Mouse (Mus musculus) liver, embryonic 14.5 days (tissue): Measurements from ENCODE around the gene Lhfpl2. TPM values are rescaled to one million over a fixed set of nuclear protein-coding genes. Genes with fewer than 3 reads are reported as not detected.

Experiments used
- ATAC-seq: fragments of 200-750 bp; cut with Nextera tagmentation; 2 replicates; pipeline ENCODE4 v1.8.0; 2017; ENCODE audit warnings: moderate number of reproducible peaks, mild to moderate bottlenecking, moderate library complexity; ENCODE audit not compliant: insufficient read depth
- DNase-seq, 3 experiments: peaks; one replicate each; pipeline ENCODE4 v3.0.0-alpha.2; 2012 to 2013; ENCODE audit warnings: low read depth in 3 of 3, low spot score in 3 of 3
- H3K27ac ChIP-seq: fragments of 300-500 bp; sonication (generic); 2 replicates; pipeline ENCODE4 v1.5.1; 2014; ENCODE audit warnings: moderate library complexity, mild to moderate bottlenecking, control low read depth, inconsistent platforms
- H3K27me3 ChIP-seq: fragments of 300-500 bp; sonication (generic); 2 replicates; pipeline ENCODE4 v1.6.1; 2014; ENCODE audit warnings: mild to moderate bottlenecking, low read length, moderate library complexity; ENCODE audit not compliant: control insufficient read depth, insufficient read depth
- H3K36me3 ChIP-seq: fragments of 300-500 bp; sonication (generic); replicated peaks from 2 replicates; pipeline ENCODE4 v1.6.1; 2014; ENCODE audit warnings: low read depth; ENCODE audit not compliant: control insufficient read depth, insufficient read depth
- H3K4me1 ChIP-seq, 2 experiments: fragments of 200-500 bp in 1 of 2; fragments of 300-500 bp in 1 of 2; sonication (generic) in 1 of 2; replicated peaks; 2 replicates each; pipeline ENCODE4 v1.6.1; 2012 to 2014; ENCODE audit warnings: antibody characterized with exemption in 1 of 2, inconsistent platforms in 1 of 2, low read length in 1 of 2; ENCODE audit not compliant: control insufficient read depth in 2 of 2, insufficient read depth in 2 of 2
- H3K4me2 ChIP-seq: fragments of 300-500 bp; sonication (generic); 2 replicates; pipeline ENCODE4 v1.6.1; 2014; ENCODE audit warnings: low read depth, mild to moderate bottlenecking, control low read depth, moderate library complexity
- H3K4me3 ChIP-seq, 2 experiments: fragments of 200-500 bp in 1 of 2; fragments of 300-500 bp in 1 of 2; sonication (generic) in 1 of 2; 2 replicates each; pipeline ENCODE4 v1.5.1; 2012 to 2014; ENCODE audit warnings: low read depth in 2 of 2, low read length in 2 of 2, mild to moderate bottlenecking in 2 of 2, control low read depth in 1 of 2, inconsistent platforms in 1 of 2, moderate library complexity in 1 of 2; ENCODE audit not compliant: insufficient read depth in 1 of 2
- H3K9ac ChIP-seq: fragments of 300-500 bp; sonication (generic); replicated peaks from 2 replicates; pipeline ENCODE4 v1.6.1; 2014; ENCODE audit warnings: mild to moderate bottlenecking, control low read depth, moderate library complexity
- H3K9me3 ChIP-seq: fragments of 300-500 bp; sonication (generic); 2 replicates; pipeline ENCODE4 v1.6.1; 2016; ENCODE audit warnings: low read length, mixed read lengths; ENCODE audit not compliant: control insufficient read depth
- CTCF ChIP-seq: IDR thresholded peaks from 2 replicates; pipeline ENCODE4 v1.5.1; 2016; ENCODE audit warnings: antibody characterized with exemption, low read depth, control low read depth
- EP300 ChIP-seq: IDR thresholded peaks from 2 replicates; pipeline ENCODE4 v1.6.1; 2016; ENCODE audit warnings: antibody characterized with exemption, low read depth
- WGBS: fragments of 180-500 bp; shearing (Covaris S2); extraction: QIAGEN DNeasy Blood & Tissue Kit; methylation state at CpG from one replicate; pipeline ENCODE4 v1.1.7; 2014; ENCODE audit not compliant: insufficient replicate concordance; 5-methylcytosine and 5-hydroxymethylcytosine counted together
- polyA plus RNA-seq, 2 experiments: library from polyadenylated mRNA; depleted of rRNA in 1 of 2; stranded (reverse) in 1 of 2; unstranded in 1 of 2; fragments of >200 nt; fragmentation: Nextera tagmentation in 1 of 2; extraction: Ambion mirVana in 1 of 2; gene quantifications; 2 replicates each; pipeline versions ENCODE4 v1.2.1 to v1.2.3; 2012 to 2014

Gene Lhfpl2
- polyA plus RNA-seq, 2 experiments: 2.4 to 3.2 TPM

GRCm38 (mm10) chr13:94130394-94130793 lies 72.8 kb downstream of the Lhfpl2 start:
- no peak for TF ChIP-seq EP300
- TF ChIP-seq CTCF: no peak
- Histone ChIP-seq H3K9me3 (no peaks in the 10 kb centered on the region), H3K27ac (no peak overlapping the region), H3K4me1 (peaks cover 0 to 4% of the 10 kb centered on the region in 2 experiments; a peak in 2 of 4 replicates), H3K27me3 (no peaks in the 10 kb centered on the region), H3K4me2 (no peak overlapping the region), H3K9ac (no peak overlapping the region), H3K4me3 (no peak overlapping the region), H3K36me3 (no peaks in the 10 kb centered on the region)
- DNase-seq (no peak), ATAC-seq (no peak)
- 51% methylated on average over 7 of the region's 7 CpGs for WGBS

GRCm38 (mm10) chr13:94131135-94131534 lies 73.5 kb downstream of the Lhfpl2 start:
- no peak overlapping the region for H3K4me3 ChIP-seq
- no peaks in the 10 kb centered on the region for H3K36me3 ChIP-seq
- H3K4me2 ChIP-seq: no peak overlapping the region
- WGBS: 69% methylated on average over 4 of the region's 4 CpGs
- no peak overlapping the region for H3K27ac ChIP-seq
- DNase-seq (no peak), ATAC-seq (no peak)
- no peaks in the 10 kb centered on the region for H3K9me3 ChIP-seq
- TF ChIP-seq CTCF: no peak
- TF ChIP-seq EP300: no peak
- no peaks in the 10 kb centered on the region for H3K27me3 ChIP-seq
- no peak overlapping the region for H3K9ac ChIP-seq
- peaks cover 0 to 6% of the 10 kb centered on the region in 2 experiments; a peak in 2 of 4 replicates for H3K4me1 ChIP-seq

DNA sequence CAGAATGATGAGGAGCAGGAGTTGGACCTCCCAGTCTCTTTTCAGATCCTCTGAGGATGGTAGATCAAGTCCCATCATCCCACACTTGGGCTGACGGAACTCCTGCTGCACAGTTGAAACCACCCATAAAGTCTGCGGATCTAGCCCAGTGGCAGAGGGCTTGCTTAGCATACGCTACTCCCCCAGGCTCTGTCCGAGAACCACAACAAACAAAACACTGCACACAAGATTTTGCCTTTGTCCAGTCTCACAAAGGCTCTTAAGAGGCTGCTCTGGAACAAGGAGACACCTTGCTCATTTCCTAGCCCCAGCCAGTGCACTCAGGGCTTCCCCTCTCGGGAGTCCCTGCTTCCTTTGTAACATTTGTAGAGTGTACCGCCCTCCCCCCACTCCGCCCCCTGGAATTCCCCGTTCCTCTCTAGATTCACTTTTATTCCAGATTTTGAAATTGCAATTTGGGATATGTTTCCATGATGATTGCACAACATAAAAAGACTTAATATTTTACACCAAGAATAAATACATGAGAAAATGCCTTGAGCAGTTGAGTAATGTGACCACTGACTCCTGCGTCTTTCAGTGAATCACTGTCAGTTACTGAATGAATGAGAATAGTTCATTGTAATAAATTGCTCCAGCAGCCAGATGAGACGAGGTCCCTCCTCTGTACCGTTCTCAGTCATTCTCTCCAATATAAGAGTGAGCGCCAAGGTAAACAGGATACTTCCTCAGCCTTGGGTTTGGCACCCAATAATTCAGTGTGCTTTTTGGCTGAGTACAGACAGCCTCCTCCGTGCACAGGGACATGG lies 74.8 kb downstream of the Lhfpl2 start:
- no peak overlapping the region for H3K27ac ChIP-seq
- no peak for TF ChIP-seq CTCF
- TF ChIP-seq EP300: no peak
- peaks cover 0 to 8% of the 10 kb centered on the region in 2 experiments; a peak in 2 of 4 replicates for H3K4me1 ChIP-seq
- WGBS: 55% methylated on average over 13 of the region's 13 CpGs
- no peak overlapping the region for H3K4me2 ChIP-seq
- no peaks in the 10 kb centered on the region for H3K27me3 ChIP-seq
- ATAC-seq (no peak), DNase-seq (no peak)
- no peak overlapping the region for H3K4me3 ChIP-seq
- H3K9me3 ChIP-seq: no peaks in the 10 kb centered on the region
- no peaks in the 10 kb centered on the region for H3K36me3 ChIP-seq
- no peak overlapping the region for H3K9ac ChIP-seq

DNA sequence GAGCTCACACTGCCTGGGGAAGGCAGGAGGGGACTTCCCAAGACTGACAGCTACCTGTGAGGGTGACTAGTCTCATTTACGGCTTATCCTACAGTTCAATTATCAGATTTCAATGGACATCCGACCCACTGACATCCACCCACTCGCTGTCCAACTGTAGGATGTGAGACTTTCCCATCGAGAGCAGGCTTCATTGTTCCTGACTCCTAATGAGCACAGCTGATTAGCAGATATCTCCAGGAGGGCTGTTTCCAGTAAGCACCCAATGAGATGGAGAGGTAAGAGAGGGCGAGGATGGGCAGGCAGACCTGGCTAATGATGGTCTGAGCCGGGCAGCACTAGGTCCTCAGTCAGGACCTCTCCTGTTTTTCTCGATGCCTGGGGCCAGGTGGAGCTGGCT lies 77.0 kb downstream of the Lhfpl2 start:
- H3K9ac ChIP-seq: no peak overlapping the region
- H3K9me3 ChIP-seq: no peaks in the 10 kb centered on the region
- H3K4me1 ChIP-seq: peaks cover 0 to 8% of the 10 kb centered on the region in 2 experiments; a peak in 2 of 4 replicates
- no peak for DNase-seq
- TF ChIP-seq CTCF: no peak
- TF ChIP-seq EP300: no peak
- no peaks in the 10 kb centered on the region for H3K36me3 ChIP-seq
- H3K4me3 ChIP-seq: no peak overlapping the region
- no peak for ATAC-seq
- H3K27ac ChIP-seq: no peak overlapping the region
- H3K4me2 ChIP-seq: no peak overlapping the region
- WGBS: 51% methylated on average over 7 of the region's 7 CpGs
- no peaks in the 10 kb centered on the region for H3K27me3 ChIP-seq

GRCm38 (mm10) chr13:94135180-94135579 lies 77.6 kb downstream of the Lhfpl2 start:
- H3K4me2 ChIP-seq: no peak overlapping the region
- no peaks in the 10 kb centered on the region for H3K36me3 ChIP-seq
- no peaks in the 10 kb centered on the region for H3K9me3 ChIP-seq
- no peak for TF ChIP-seq CTCF
- no peak for TF ChIP-seq EP300
- ATAC-seq (no peak), DNase-seq (no peak)
- H3K27ac ChIP-seq: no peak overlapping the region
- 67% methylated on average over 7 of the region's 7 CpGs for WGBS
- no peaks in the 10 kb centered on the region for H3K27me3 ChIP-seq
- peaks cover 0 to 8% of the 10 kb centered on the region in 2 experiments; a peak in 2 of 4 replicates for H3K4me1 ChIP-seq
- no peak overlapping the region for H3K9ac ChIP-seq
- H3K4me3 ChIP-seq: no peak overlapping the region
